Mouse (Mus musculus) myocyte (in vitro differentiated cells): ENCODE results near the gene Ppp1r26. TPM values are rescaled to one million over a fixed set of nuclear protein-coding genes. Genes with fewer than 3 reads are reported as not detected.

Experiments
- H3K27me3 ChIP-seq: one replicate; pipeline ENCODE4 v1.6.1; 2011; ENCODE audit not compliant: control insufficient read depth, insufficient read depth, insufficient read length
- H3K36me3 ChIP-seq: one replicate; pipeline ENCODE4 v1.6.1; 2011; ENCODE audit not compliant: control insufficient read depth, insufficient read depth
- H3K4me2 ChIP-seq: one replicate; pipeline ENCODE4 v1.6.1; 2011; ENCODE audit warnings: low read depth, control low read depth
- H3K4me3 ChIP-seq: one replicate; pipeline ENCODE4 v1.5.1; 2011; ENCODE audit warnings: mild to moderate bottlenecking, control low read depth, moderate library complexity
- H3K79me2 ChIP-seq: one replicate; pipeline ENCODE4 v1.6.1; 2011; ENCODE audit not compliant: control insufficient read depth, insufficient read depth
- H3ac ChIP-seq: one replicate; pipeline ENCODE4 v1.6.1; 2011; ENCODE audit not compliant: control insufficient read depth, insufficient read length
- CEBPB ChIP-seq: IDR thresholded peaks from 2 replicates; pipeline ENCODE4 v1.6.1; 2011; ENCODE audit warnings: mild to moderate bottlenecking, moderate library complexity; ENCODE audit not compliant: poor library complexity, insufficient read depth, severe bottlenecking
- E2F4 ChIP-seq: IDR thresholded peaks from one replicate; pipeline ENCODE4 v1.6.1; 2011; ENCODE audit warnings: mild to moderate bottlenecking, control low read depth, moderate library complexity; ENCODE audit not compliant: insufficient read depth
- MAX ChIP-seq: IDR thresholded peaks from one replicate; pipeline ENCODE4 v1.6.1; 2011; ENCODE audit warnings: low read depth, mild to moderate bottlenecking, control low read depth
- MYOD1 ChIP-seq, 3 experiments: IDR thresholded peaks; one replicate each; pipeline ENCODE4 v1.6.1; 2011; ENCODE audit warnings: control low read depth in 2 of 3, low read depth in 2 of 3, mild to moderate bottlenecking in 2 of 3, moderate library complexity in 1 of 3; ENCODE audit not compliant: insufficient read length in 2 of 3, control insufficient read depth in 1 of 3
- MYOG ChIP-seq, 3 experiments: IDR thresholded peaks; one replicate each; pipeline ENCODE4 v1.6.1; 2011; ENCODE audit warnings: control low read depth in 2 of 3, low read depth in 2 of 3, mild to moderate bottlenecking in 2 of 3; ENCODE audit not compliant: insufficient read length in 2 of 3, control insufficient read depth in 1 of 3, insufficient read depth in 1 of 3
- POLR2A ChIP-seq: IDR thresholded peaks from one replicate; pipeline ENCODE4 v1.6.1; 2011; ENCODE audit warnings: low read depth, mild to moderate bottlenecking, control low read depth, moderate library complexity; ENCODE audit not compliant: insufficient read length
- POLR2AphosphoS2 ChIP-seq: IDR thresholded peaks from one replicate; pipeline ENCODE4 v1.6.1; 2011; ENCODE audit warnings: low read depth, control low read depth; ENCODE audit not compliant: insufficient read length
- REST ChIP-seq: IDR thresholded peaks from one replicate; pipeline ENCODE4 v1.6.1; 2011; ENCODE audit warnings: mild to moderate bottlenecking, control low read depth, moderate library complexity; ENCODE audit not compliant: insufficient read depth, insufficient read length
- SRF ChIP-seq: IDR thresholded peaks from one replicate; pipeline ENCODE4 v1.6.1; 2011; ENCODE audit warnings: low read depth; ENCODE audit not compliant: control insufficient read depth, insufficient read length
- TCF12 ChIP-seq: IDR thresholded peaks from one replicate; pipeline ENCODE4 v1.6.1; 2011; ENCODE audit warnings: mild to moderate bottlenecking, control low read depth; ENCODE audit not compliant: poor library complexity, insufficient read depth, severe bottlenecking
- TCF3 ChIP-seq: IDR thresholded peaks from one replicate; pipeline ENCODE4 v1.6.1; 2011; ENCODE audit warnings: low read depth, control low read depth; ENCODE audit not compliant: insufficient read length
- USF1 ChIP-seq: IDR thresholded peaks from one replicate; pipeline ENCODE4 v1.6.1; 2011; ENCODE audit warnings: low read depth, mild to moderate bottlenecking, control low read depth, moderate library complexity
- polyA plus RNA-seq: library from polyadenylated mRNA; unstranded; fragments of >200 nt; fragmentation: generic; extraction: Trizol; gene quantifications from one replicate; pipeline ENCODE4 v1.2.1, GENCODE M21; 2012; ENCODE audit warnings: missing spikeins

The Ppp1r26 gene
- polyA plus RNA-seq, 1 experiment: not detected

DNA sequence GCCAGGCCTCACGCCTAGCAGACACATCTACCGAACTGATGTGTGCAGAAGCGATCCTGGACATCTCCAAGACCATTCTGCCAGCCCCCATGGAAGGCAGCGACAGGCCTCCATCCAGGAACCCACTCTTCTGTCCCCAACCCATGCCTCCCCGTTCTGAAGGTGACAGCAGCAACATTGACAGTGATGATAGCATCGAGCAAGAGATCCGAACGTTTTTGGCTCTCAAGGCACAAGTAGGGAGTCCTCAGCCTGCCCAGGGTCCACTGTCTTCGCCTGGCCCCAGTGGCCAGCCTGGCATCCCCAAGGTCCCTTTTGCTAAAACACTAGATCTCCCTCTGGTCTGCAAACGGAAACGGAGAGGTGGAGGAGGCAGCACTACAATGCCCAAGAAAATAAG, 5.1 kb downstream of the Ppp1r26 start:
- H3K4me3 ChIP-seq: no peak overlapping the region
- no peak overlapping the region for H3K4me2 ChIP-seq
- peaks cover 70% of the 10 kb centered on the region for H3K27me3 ChIP-seq
- no peak overlapping the region for H3ac ChIP-seq
- H3K79me2 ChIP-seq: no peaks in the 10 kb centered on the region
- H3K36me3 ChIP-seq: no peaks in the 10 kb centered on the region
- no peak for TF ChIP-seq POLR2AphosphoS2
- no peak for TF ChIP-seq USF1
- no peak for TF ChIP-seq MAX
- no peak for TF ChIP-seq CEBPB
- TF ChIP-seq MYOG (IDR thresholded peaks at IDR 0.05; ENCODE audit: control insufficient read depth in 1 of 3, insufficient read depth in 1 of 3, insufficient read length in 2 of 3, low read depth in 2 of 3): no peak
- TF ChIP-seq TCF12: no peak
- TF ChIP-seq E2F4: no peak

DNA sequence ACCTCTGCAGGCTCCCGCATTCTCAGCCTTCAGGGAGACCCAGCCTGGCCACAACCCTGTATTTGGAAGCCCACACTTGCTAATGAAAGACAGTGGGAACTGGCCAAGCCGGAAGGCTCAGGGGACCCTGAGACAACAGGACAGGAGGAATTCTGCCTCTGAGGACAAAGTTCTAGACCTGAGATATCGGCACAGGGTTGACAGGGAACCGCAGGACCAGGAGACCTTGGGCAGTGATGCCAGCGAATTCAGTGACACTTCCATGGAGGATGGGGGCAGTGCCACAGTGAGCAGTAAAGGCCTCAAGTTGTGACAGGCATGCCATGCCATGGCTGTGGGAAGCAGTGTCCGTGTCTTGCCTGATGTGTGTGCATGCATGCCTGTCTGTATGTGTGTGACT, 6.9 kb downstream of the Ppp1r26 start:
- no peaks in the 10 kb centered on the region for H3K79me2 ChIP-seq
- H3K27me3 ChIP-seq: peaks cover 52% of the 10 kb centered on the region
- H3K4me3 ChIP-seq: no peak overlapping the region
- H3K36me3 ChIP-seq: no peaks in the 10 kb centered on the region
- TF ChIP-seq MAX: no peak
- TF ChIP-seq SRF: no peak
- TF ChIP-seq CEBPB: no peak
- no peak for TF ChIP-seq E2F4
- TF ChIP-seq TCF3: no peak
- no peak for TF ChIP-seq MYOD1 (IDR thresholded peaks at IDR 0.05; ENCODE audit: control insufficient read depth in 1 of 3, insufficient read length in 2 of 3, low read depth in 2 of 3)
- TF ChIP-seq TCF12: no peak
- no peak for TF ChIP-seq MYOG (IDR thresholded peaks at IDR 0.05; ENCODE audit: control insufficient read depth in 1 of 3, insufficient read depth in 1 of 3, insufficient read length in 2 of 3, low read depth in 2 of 3)
- no peak for TF ChIP-seq USF1
- no peak for TF ChIP-seq POLR2A
- TF ChIP-seq POLR2AphosphoS2: no peak
- no peak for TF ChIP-seq REST
- no peak overlapping the region for H3K4me2 ChIP-seq
- no peak overlapping the region for H3ac ChIP-seq

DNA sequence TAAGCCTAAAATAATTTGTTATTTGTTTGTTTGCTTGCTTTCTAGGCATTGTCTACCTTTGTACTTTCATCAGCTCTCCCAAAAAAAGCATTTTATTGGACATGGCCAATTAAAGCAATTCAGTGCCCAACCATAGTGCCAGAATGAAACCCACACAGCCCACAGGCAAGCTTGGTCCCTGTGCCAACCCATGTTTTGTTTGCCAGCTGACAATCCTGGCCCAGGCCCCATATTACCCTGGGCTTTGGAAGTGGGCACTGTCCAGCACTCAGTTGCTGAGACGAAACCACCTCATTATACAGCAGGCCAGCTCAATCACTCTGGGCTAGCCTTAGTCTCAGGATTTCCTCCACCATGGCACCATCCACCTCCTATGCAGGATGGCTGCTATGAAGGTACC, 10.0 kb downstream of the Ppp1r26 start:
- Histone ChIP-seq H3K27me3 (peaks cover 39% of the 10 kb centered on the region), H3K4me3 (no peak overlapping the region), H3K4me2 (no peak overlapping the region), H3K79me2 (no peaks in the 10 kb centered on the region), H3K36me3 (no peaks in the 10 kb centered on the region), H3ac (no peak overlapping the region)
- no peak for TF ChIP-seq E2F4
- no peak for TF ChIP-seq CEBPB
- no peak for TF ChIP-seq MYOG (IDR thresholded peaks at IDR 0.05; ENCODE audit: control insufficient read depth in 1 of 3, insufficient read depth in 1 of 3, insufficient read length in 2 of 3, low read depth in 2 of 3)
- TF ChIP-seq MYOD1 (IDR thresholded peaks at IDR 0.05; ENCODE audit: control insufficient read depth in 1 of 3, insufficient read length in 2 of 3, low read depth in 2 of 3): no peak
- no peak for TF ChIP-seq POLR2A
- no peak for TF ChIP-seq REST
- no peak for TF ChIP-seq POLR2AphosphoS2
- TF ChIP-seq USF1: no peak

DNA sequence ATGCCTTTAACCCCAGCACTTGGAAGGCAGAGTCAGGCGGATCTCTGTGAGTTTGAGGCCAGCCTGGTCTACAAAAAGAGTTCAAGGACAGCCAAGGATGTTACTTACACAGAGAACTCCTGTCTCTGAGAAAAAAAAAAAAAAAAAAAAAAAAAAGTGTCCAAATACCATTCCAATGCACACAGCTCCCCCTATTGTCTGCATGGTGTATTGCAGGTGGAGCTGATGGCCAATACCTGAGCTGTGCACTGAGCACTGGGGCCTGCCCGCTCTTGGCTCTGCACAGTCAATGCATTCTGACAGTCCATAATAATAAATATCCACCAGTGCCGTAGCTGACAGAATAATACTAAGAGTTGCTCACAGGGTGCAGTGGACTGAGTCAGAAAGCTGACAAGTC, 17.3 kb downstream of the Ppp1r26 start:
- TF ChIP-seq MAX: no peak
- TF ChIP-seq REST: no peak
- no peak for TF ChIP-seq POLR2AphosphoS2
- no peak for TF ChIP-seq USF1
- TF ChIP-seq MYOG (IDR thresholded peaks at IDR 0.05; ENCODE audit: control insufficient read depth in 1 of 3, insufficient read depth in 1 of 3, insufficient read length in 2 of 3, low read depth in 2 of 3): no peak
- TF ChIP-seq POLR2A: no peak
- no peak for TF ChIP-seq SRF
- TF ChIP-seq CEBPB: no peak
- TF ChIP-seq E2F4: no peak
- TF ChIP-seq TCF3: no peak
- no peak for TF ChIP-seq MYOD1 (IDR thresholded peaks at IDR 0.05; ENCODE audit: control insufficient read depth in 1 of 3, insufficient read length in 2 of 3, low read depth in 2 of 3)
- no peak for TF ChIP-seq TCF12
- Histone ChIP-seq H3K79me2 (peaks cover 10% of the 10 kb centered on the region), H3K36me3 (no peaks in the 10 kb centered on the region), H3K27me3 (peaks cover 30% of the 10 kb centered on the region), H3ac (no peak overlapping the region), H3K4me2 (no peak overlapping the region), H3K4me3 (no peak overlapping the region)

DNA sequence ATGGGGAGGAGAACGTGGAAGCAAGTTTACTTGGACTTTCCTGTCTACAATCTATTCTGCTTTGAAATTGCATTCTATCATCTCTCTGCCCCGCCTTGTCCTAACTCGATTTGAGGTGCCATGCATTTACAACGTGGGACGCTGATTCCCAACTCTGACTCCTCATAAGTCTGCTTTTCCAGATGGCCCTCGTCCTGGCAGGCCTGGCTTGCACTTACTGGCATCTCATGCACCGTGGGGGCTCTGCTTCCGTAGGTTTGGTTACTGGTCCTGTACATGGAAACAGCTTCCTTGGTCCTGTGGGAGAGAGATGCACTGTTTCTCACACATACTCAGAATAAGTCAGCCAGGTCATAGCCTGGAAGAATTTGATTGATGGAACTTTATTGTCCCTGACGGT, 18.3 kb downstream of the Ppp1r26 start:
- H3K36me3 ChIP-seq: peaks cover 5% of the 10 kb centered on the region
- no peak overlapping the region for H3K4me2 ChIP-seq
- H3K27me3 ChIP-seq: peaks cover 30% of the 10 kb centered on the region
- peaks cover 10% of the 10 kb centered on the region for H3K79me2 ChIP-seq
- H3K4me3 ChIP-seq: no peak overlapping the region
- no peak overlapping the region for H3ac ChIP-seq
- TF ChIP-seq TCF3 (no peak), REST (no peak), MAX (no peak), E2F4 (no peak), USF1 (no peak), POLR2A (no peak), SRF (no peak), TCF12 (no peak), POLR2AphosphoS2 (no peak), CEBPB (no peak), MYOD1 (IDR thresholded peaks at IDR 0.05; ENCODE audit: control insufficient read depth in 1 of 3, insufficient read length in 2 of 3, low read depth in 2 of 3) (no peak), MYOG (IDR thresholded peaks at IDR 0.05; ENCODE audit: control insufficient read depth in 1 of 3, insufficient read depth in 1 of 3, insufficient read length in 2 of 3, low read depth in 2 of 3) (no peak)
